Mouse (Mus musculus): ENCODE data around the gene Sik2.
A peak's percentile ranks its signal among the peaks of the same experiment; 100 is the strongest.

The Sik2 gene

DNA sequence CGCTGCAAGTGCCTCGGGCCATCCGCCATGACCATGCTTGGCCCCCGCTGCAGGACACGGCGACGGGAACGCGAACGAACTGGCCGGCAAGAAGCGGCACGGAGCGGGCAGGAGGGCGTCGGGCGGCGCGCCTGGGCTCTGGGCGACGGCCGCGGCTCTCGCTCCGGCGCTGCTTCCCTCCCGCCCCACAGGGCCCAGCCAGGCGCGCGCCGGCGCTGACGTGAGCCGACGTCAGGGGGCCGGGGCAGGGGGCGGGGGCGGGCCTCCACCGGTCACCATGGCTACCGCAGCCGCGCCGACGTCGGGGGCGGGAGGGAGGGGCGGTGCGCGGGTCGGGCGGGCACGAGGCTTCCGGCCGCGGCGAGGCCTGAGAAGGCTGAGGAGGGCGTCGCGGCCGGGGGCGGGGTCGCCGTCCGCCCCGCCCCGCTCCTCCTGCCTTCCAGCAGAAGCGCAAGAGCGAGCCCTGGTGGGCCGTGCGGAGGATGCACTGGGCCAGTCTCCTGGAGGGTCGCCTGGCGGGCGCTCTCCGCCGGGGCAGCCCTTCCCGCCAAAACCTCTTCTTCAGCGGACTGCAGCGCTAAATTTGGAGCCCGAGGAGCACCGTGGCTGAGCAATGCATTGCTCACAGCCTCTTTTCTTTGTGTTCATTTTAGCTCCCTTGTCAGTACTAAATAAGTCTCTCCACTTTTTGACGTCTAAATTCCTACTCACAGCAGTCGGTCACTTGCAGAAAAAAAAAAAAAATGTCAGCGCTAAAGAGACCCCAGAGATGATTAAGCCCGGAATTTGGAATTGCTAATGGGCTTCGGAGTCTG, at the start of gene Sik2:
Gene Sik2 (minus strand): TSS at position 233 of the 815 bp plus-strand sequence.
- peak; percentile 86 for DNase-seq (ENCODE audit: low read depth, low spot score)

DNA sequence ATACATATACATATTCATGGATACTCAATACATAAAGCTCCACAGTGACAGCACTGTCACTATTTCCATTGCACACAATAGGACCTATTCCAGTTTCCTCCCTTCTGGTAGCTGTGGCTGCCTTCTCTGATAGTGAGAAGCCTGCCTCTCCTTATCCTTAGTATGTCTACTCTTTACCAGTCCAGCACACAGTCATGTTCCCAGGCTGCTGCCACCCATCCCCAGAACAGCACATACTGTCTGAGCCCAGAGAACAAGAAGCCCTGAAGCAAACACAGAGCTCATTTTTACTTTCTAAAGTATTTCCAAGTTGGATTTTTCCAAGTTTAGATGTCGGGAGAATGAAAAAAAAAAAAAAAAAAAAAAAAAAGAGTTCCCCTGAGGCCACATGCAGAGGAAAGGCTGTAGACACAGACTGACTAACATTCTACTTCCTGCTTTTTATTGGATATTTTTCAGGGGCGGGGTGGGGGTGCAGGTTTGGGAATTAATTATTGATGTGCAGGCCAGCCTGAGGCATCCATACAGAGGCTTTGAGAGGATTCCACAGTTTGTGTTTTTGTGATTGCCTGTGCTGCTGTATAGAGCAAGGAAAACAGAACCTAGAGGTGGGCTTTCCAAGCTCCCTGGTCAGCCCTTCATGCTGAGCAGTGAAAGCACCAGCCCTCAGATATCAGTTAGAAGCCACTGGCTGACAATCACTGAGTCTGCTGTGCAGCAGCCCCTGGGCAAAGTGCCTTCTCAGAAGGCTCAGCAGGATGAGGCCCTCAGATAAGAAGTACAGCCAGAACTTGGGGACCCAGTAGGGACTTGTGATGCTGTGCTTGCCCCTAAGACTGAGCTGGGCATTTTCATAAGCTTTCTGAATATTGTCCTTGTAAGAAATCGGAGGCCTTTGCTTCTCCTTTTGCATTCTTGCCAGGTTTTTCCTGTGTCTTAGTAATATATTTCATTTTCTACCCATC, 47.8 kb upstream of the Sik2 start:
- DNase-seq (ENCODE audit: low read depth, low spot score) = no peak

DNA sequence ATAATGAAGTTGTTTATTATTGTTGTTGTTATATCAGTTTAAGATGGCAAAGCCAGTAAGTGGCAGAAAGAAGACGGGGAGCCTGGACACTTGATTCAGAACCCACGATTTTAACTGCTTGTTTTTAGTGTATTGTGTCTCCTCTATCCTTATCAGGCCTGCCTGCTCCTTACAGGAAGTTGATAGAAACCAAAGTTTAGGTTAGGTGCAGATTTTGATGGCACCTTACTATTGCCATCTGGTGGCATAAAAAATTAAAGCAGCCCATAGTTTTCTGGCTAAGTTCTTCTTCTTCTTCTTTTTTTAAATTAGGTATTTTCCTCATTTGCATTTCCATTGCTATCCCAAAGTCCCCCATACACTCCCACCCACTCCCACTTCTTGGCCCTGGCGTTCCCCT, 43.3 kb upstream of the Sik2 start:
- DNase-seq (ENCODE audit: low read depth, low spot score) = no peak

DNA sequence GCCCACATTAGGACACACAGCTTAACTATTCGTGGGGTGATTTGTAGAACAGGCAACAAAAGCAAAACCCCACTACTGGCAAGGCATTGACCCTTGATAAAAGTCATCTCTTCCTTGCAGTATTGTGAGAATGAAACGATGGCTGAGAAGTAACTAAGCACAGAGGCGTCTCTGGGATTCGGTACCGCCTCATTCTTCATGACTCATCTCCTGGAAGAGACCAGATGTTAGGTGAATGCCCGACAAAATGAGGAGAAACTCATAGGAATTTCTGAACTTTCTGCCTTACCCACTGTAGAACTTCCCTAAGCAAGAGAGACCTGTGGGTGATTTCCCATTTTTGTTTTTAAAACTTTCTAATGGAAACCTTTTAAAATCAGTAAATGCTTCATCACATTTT, 33.3 kb upstream of the Sik2 start:
- DNase-seq (ENCODE audit: low read depth, low spot score) = no peak

DNA sequence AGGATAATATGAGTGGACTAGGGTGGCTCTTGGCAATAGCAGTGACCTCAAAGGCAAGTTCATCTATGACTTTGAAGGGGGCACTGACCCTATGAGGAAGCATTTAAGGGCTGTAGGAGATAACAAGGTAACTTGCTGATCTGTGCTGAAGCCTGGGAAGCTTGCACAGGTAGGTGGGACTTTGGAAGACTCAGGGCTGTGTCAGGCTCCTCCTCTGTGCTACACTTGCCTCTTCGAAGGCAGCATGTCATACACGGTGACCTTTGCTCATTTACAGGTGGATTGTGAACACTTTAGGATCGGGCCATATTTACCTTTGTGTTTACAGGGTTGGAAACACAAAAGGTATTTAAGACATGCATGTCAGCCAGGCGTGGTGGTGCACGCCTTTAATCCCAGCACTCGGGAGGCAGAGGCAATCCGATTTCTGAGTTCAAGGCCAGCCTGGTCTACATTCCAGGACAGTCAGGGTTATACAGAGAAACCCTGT, 32.7 kb upstream of the Sik2 start:
- DNase-seq (ENCODE audit: low read depth, low spot score) = no peak

DNA sequence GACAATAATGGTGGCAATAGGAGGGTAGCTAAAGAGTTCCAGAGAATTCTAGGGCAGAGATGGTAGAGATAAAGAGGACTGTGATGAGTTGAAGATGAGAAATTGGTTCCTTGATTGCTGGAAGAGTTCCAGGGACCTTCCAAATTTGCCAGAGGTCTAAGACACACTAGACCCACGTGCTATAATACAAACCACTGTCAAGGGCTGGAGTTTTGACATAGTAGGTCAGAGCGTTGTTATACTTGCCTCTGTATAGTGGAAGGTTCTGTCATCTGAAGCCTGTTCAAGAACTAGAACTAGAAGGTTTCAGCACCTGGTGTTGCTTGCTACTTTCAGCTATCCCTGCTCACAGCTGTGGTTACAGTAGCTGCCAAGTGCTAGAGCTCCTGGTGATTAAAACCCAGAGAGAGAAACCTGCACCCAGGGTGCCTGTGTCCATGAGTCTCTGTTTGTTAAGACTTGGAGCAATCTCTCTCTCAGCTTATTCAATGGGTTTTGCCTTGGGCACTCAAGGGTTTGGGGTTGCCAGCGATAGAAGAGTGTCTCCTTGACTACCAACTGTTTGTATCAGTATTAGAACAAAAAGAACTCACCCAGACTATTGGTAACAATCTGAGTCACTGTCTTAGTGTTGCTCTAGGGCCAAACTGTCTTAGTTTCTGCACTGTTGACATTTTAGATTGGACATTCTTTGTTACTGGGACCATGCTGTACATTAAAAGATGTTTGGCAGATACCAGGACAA, 24.1 kb upstream of the Sik2 start:
- no peak for DNase-seq (ENCODE audit: low read depth, low spot score)

DNA sequence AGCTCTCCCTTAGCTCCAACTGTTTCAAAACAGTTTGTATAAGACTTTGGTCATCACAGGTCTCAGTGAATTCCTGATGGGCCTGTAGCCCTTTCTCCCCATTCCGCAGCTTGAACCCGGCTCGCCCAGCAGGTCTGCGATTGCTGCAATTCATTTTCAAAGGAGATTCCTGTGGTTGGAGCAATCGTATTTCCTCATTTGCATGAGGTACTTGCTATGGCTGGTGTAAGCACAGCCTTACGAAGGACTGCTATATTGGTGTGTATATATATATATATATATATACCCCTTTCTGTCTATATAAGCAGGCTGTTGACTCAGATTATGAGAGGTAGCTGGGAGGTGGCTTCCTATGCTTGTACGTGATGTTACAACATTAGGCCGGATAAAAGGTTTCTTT, 23.4 kb upstream of the Sik2 start:
- no peak for DNase-seq (ENCODE audit: low read depth, low spot score)

DNA sequence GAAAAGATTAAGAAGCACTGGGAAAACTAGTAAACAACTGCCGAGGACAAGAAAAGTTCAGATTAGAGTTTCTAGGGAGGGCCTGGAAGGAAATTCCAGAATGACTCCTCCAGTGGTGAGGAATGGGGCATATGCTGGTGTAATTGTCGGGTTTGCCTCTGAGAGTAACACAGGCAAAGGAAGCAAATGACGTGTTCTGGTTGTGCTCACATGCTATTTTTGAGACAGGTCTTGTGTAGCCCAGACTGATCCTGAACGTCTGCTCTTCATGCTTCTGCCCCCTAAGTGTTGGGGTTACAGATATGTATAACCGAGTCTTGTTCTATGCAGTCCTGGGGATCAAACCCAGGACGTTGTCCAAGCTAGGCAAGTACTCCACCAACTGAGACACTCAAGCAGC, 22.7 kb upstream of the Sik2 start:
- DNase-seq (ENCODE audit: low read depth, low spot score) = no peak

DNA sequence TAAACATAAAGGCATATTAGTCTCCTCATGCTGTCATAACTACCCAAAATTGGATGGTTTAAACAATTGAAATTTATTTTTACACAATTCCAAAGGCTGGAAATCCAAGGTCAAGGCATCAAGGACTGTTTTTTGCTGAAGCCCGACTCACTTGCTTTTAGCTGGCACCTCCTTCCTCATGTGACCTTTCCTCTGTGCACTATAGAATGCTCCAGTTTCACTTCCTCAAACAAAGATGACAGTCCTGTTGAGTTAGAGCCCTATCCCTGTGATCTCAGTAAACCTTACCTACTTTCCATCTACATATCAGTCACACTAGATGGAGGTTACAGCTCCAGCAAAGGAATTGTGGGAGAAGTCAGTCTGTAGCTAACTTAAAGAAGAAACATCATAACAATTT, 21.3 kb upstream of the Sik2 start:
- no peak for DNase-seq (ENCODE audit: low read depth, low spot score)

DNA sequence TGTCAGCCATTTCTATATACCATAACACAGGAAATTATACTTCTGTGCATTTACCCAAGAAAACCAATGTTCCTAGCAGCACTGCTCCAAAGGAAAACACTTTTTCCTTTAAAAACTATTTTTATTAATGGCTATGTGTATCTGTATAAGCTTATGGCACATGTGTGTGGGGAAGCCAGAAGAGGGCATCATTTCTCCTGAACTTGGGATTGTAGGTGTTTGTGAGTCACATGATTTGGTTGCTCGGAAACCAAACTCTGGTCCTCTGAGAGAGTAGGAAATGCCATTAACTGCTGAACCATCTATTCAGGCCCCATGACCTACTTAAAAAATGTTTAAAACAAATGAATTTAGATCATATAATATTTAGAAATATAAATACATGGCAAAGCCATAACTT, 18.1 kb upstream of the Sik2 start:
- no peak for DNase-seq (ENCODE audit: low read depth, low spot score)

DNA sequence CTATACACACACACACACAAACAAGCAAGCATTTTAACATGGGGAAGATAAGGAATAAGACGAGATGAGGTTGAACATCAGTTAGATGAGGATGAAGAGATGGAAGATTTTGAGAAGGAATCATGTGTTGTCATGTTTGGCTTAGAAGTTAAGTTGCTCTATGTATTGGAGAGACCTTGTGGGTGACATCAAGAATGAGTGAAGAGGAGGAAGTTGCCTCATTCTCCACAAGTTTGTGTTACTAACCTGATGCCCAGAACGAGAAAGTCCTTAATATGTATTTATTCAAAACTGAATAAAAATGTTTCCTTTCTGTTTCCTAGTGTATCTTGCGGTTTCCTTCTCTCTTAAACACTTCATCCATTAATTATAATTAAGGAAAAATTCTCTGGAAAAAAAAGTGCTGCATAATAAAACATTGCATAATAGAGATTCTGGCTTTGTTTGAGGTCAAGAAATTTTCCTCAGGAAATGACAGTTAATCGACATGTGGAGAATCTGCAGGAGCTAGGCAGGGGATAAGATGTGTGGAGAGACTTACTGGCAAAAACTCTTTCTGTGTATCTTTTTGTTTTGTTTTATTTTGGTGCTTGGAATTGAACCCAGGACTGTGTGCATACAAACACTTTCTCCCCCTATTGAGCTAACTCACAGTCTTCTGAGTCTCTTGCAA, 12.4 kb upstream of the Sik2 start:
- DNase-seq (ENCODE audit: low read depth, low spot score) = no peak

DNA sequence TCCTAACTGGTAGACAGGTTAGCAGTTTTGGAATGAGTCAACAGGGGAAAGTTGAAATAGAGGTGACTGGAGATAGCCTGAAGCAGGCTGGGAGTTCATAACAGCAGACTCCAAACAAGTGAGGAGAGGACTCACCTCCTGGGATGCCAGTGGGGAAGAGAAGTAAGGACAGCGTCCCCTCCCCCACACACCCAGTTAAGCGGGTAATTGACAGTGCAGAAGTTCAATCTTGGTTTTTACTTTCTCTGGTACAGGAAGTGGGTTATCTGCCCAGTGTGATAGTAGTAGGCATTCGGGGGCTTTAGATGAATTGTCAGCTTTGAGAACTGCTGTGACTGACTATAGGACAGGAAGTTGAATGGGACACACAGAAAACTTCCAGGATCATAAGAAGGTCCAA, 11.5 kb upstream of the Sik2 start:
- no peak for DNase-seq (ENCODE audit: low read depth, low spot score)

DNA sequence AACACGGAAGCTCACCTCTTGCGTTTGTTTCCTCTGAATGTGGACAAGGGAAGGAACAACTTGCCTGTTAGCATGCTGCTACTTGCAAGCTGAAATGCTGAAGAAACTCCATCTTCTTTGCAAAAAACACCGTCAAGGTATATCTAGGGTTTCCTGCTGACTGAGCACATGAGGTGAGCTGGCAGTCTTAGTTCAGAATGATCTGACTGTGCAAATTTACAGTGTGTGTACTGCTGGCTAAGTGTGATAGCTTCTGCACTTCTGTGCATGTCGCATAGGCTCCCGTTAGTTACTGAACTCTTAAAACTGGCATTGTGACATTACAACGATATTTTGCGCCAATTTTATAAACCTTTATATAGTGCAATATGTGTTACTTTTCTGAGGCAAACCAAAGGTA, 10.8 kb upstream of the Sik2 start:
- no peak for DNase-seq (ENCODE audit: low read depth, low spot score)

DNA sequence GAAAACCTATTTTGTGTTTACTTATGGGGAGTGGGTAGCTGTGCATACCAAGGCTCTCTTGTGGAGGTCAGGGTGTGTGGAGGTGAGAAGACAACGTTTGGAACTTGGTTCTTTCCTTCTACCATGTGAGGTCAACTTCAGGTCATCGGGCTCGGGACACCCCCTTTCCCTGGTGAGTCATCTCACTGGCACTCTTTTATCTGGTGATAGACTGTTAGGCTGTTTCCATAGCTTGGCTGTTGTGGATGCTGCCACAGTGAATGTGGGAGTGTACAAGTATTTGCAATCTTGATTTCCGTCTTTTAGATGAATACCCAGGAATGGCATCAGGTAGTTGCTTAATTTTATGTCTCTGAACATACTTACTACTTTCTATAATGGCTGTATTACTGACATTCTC, 6.9 kb upstream of the Sik2 start:
- DNase-seq (ENCODE audit: low read depth, low spot score) = no peak

DNA sequence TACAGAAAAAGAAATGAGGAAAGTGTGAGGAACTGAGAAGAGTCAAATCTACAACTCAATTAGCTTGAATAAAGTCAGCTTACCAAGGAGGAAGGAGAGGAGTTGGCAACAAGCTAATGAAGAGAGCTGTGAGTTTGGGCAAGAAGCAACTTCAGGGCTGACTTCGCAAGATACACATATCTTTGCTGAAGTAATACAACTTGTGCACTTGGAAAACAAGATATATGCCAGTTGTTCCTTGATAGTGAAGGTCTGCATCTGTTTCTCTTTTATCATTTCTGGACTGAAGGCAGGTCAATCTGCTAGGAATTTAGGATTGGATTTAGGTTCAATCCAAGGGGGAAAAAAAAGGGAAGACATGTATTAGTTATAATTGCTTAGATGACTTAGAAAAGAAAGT, 4.8 kb upstream of the Sik2 start:
- DNase-seq (ENCODE audit: low read depth, low spot score) = no peak

DNA sequence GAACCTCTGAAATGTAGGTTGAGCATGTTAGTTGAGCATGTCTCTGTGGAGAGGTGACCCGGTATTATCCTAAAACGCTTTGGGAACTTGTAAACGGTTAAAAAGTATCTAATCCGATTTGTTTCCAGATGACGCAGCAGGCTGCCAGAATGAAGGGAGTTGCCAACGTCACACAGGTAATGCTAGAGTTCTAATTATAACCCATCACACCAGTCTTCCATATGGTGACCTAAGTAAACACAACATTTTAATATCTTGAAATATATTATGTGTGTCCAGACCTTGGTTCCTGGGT, 730 bp upstream of the Sik2 start:
- DNase-seq (ENCODE audit: low read depth, low spot score) = no peak

DNA sequence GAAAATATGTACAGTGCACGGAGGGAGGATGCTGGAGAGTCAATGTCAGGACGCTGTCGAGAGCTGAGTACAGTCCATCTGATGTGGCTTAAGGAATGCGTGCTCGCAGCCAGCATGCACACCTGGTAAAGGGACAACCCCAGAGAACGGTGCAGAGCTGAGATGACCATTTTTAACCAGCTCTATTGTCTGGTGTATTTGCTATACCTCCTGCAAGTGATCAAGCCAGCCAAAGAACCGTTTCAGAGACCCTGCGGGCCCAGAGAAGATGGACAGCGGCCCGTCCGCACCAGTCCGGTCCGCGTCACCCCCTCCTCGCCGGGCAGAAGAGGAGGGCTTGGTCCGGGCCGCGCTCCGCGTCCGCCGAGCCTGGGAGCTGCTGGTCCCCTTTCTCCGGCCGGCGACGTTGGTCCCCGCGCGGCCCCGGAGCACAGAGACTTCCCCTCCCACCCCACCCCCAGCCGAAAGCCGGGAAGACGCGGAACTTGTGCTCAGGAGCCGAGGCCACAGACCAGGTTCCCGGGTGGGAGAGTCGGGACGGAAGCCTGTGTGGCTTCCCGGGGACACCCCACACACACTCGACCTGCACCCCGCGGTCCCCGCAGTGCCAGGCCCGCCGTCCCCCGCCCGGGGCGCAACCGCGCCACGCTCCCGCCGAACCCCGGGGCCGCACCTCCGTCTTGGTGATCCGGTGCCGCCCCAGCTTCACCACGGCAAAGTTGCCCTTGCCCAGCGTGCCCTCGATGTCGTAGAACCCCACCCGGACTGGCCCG, 619 bp downstream of the Sik2 start:
- DNase-seq (ENCODE audit: low read depth, low spot score) = no peak

DNA sequence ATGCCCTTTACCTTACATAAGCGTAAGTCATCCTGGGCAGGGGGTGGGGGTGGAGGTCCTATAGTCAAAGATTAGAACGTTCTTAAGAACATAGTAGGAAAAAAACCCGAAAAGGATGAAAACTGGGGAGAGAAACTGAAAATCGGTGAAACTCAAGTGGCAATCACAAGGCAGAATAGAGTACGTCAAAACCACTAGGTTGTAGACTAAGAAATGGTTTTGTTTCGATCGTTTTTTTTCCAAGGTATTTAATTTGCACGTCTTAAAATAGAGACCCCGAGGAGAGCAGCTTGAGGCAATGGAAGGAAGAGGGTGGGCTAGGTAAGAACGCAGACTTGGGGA, 1.2 kb downstream of the Sik2 start:
- no peak for DNase-seq (ENCODE audit: low read depth, low spot score)

DNA sequence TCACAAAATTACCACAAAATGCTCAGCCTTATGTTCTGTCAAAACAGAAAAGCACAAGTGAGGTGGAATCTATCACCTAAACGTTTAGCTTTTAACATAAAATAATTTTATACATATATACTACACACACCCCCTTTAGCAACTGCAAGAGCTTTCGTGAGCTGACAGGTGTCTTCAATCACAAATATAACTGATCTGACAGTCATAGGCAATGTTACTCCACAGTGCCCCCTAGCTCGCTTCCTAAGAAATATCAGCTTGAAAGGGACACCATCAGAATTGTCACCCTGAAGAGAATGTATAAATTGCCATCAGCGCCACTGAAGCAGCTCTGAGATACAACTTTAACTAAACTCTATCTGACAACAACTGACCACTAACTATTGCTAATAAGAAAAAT, 2.0 kb downstream of the Sik2 start:
- DNase-seq (ENCODE audit: low read depth, low spot score) = no peak

DNA sequence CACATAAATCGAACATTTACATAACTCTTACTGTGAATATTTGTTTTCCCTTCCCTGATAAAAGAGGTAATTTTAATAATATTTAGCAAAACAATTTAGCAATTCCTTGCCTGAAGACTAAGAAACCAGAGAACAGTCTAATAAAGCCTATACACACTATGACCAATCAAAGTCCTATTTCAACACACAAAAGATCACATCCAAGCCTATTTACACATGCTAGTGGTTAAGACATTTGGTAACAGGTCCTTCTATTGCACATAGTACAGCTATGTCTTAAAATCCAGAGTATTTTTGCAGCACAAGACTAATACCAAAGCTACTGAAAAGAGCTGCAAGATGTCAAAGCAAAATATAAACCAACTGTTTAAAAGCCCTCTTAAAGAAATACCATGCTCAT, 4.8 kb downstream of the Sik2 start:
- no peak for DNase-seq (ENCODE audit: low read depth, low spot score)

DNA sequence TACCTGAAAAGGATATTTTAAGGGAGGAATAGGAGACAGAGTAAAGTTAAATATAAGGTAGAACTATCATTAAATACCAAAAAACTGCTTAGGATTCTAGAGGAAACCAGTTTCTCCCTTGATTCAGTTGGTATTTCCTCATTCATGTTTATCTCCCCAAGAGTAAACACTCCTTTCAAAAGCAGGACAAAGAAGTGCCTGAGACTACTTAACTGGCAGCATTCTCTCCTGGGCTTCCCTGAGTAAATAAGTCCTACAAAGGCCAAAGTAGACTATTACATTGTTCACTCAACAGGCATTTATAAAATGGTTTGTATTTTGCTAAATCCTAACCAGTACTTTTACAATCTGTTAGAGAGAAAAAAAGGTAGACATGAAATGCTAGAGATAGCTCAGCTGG, 22.2 kb downstream of the Sik2 start:
- DNase-seq (ENCODE audit: low read depth, low spot score) = no peak

Measured in WW6 (cell line).